Mouse (Mus musculus): ENCODE measurements around the gene Mmp12.
"Not testable (repeated sequence)": the region's sequence is repeated elsewhere in the genome, so short reads cannot be mapped to it uniquely, and the experiment has no call there.

The Mmp12 gene

GRCm38 (mm10) chr9:7344107-7344506 is at the start of gene Mmp12:
Gene Mmp12 (plus strand): TSS chr9:7344381.
- no peak for DNase-seq (ENCODE audit: low spot score)

GRCm38 (mm10) chr9:7331847-7332246 is 12.3 kb upstream of the Mmp12 start:
- DNase-seq (ENCODE audit: low spot score): no peak

DNA sequence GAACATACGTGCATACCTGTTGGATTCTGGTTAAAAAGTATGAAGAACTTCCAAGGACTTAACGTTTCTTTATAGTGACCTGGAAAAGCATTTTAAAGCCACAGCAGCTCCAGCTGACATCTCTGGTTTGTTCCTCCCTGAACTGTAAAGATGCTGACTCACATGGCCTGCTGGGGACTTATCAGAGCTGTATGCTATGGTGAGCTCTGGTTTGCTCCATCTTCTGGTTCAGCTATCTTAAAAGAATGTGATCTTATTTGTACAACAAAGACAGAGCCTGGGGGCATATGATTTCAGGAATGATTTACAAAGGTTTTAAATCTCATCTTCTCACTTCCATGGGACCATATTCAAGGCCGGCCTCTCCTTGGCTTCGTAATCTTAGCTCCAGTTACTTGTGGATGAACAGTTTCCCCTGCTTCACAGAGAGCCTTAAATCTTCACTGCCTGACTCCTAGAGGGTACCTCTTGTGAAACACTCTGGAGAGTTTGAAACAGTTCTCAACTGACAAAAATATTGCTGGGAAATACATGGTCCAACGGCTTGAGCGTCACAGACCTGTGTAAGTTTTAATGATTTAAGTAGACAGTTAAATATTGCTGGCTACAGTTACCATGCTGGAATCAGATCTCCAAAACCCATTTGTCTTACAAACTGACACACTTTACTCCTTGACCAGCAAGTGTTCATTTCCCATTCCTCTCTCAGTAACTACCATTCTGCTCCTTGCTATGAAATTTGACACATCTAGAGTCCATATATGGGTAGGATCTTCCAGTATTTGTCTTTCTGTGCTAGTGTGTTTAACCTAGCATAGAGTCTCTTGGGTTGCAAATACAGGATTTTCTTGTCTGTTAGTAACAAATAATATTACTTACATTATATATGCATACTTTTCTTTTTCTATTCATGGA is 8.2 kb upstream of the Mmp12 start:
- DNase-seq (ENCODE audit: low spot score): no peak

DNA sequence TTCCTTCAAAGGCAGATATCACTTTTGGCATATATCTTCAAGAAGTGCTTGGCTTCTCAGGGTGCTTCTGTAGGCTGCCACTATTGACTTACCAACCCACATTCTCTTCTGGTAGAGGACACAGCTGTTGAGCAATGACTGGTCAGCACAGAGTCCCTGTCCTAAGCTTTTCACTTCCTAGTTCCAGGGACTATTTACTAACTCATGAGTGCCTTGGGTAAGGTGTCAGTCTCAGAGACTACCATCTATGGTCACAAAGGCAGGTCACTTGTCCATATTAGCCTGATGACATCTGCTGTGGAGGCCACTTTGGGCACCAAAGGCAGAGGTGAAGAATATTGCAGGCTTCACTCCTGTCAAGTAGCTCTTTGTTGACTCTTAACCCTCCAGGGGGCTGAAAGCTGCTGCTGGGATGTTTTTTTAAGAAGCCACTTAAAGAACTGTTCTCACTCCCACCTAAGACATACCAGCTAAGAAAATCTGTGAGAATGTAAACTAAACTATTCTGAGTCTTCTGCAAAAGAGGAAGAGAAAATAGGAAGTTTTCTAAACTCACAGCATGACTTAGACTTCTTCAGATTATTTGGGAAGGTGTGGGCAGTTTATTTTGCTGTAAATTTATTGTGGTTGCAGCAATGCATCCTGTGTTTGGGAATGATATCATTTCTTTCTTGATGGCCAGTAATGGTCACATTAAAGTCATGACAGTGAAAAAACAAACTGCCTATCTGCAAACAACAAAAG is 7.3 kb upstream of the Mmp12 start:
- DNase-seq (ENCODE audit: low spot score): no peak

- no peak for DNase-seq (ENCODE audit: low spot score)
Observed at GRCm38 (mm10) chr9:7345513-7345912, 1.3 kb downstream of the Mmp12 start.

DNA sequence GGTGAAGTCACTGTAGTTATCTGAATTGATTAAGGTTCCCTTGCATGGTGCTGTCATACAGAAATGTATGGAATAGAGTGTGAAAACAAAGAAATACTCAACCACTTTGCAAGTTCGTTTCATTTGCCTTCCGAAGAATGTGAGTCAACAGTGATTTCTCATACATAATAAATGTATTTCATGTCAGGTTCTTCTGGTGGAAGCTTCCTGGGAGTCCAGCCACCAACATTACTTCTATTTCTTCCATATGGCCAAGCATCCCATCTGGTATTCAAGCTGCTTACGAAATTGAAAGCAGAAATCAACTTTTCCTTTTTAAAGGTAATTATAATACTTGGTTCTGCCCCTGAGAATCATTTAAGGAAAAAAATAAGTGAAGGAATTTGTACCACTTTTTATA is 10.4 kb downstream of the Mmp12 start:
- DNase-seq (ENCODE audit: low spot score): no peak

- DNase-seq (ENCODE audit: low spot score): no peak
Observed at GRCm38 (mm10) chr9:7387947-7388346, 43.8 kb downstream of the Mmp12 start, which contains the start of gene Mmp1b. Gene Mmp1b (minus strand): TSS chr9:7388047.

- not testable (repeated sequence) for DNase-seq (ENCODE audit: low spot score)
Observed at GRCm38 (mm10) chr9:7396556-7396955, 52.4 kb downstream of the Mmp12 start.

Measured in ovary, adult 18-20 months (tissue).